Mouse (Mus musculus): ENCODE measurements around the gene Speer4f2. TPM values are rescaled to one million over a fixed set of nuclear protein-coding genes. Genes with fewer than 3 reads are reported as not detected.
A peak's percentile ranks its signal among the peaks of the same experiment; 100 is the strongest.

Gene Speer4f2
- polyA plus RNA-seq, 1 experiment from 2014 or later: not detected

DNA sequence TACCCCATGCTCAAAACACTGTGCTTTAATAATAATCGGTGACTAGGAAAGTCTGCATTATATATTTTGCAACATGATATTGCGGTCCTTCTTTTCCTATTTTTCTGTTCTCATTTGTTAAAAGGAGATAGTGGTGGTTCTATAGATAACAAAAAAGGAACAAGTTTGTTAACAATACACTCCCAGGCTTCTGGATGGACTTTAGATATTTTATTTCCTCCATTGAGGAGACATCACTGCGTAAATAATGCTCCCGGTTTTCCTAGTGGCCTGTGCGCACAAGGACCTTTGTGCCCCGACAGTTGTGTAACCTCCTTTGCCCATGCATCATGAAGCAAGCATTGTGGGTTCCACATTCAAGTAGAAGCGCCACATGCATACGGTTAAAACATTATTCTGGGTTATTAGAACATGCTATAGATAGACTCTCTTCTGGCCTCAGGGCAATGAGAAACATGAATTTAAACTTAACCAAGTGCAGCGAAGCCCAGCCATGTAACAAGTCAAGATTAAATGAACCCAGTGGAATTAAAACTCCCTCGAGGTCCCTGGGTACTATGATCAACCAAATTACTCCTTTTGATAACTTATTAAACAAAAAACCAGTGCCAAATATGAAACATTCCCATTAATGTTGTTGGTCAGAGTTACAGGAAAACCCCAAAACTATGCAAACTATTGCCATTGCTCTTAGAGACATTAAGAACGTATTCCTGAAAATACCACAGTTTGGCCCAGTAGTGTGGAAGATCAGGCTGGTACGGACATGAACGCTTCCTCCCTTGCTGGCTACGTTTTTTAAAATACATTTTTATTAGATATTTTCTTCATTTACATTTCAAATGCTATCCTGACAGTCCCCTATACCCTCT lies 28.5 kb downstream of the Speer4f2 start:
- no peaks in the 10 kb centered on the region for H3K36me3 ChIP-seq (ENCODE audit: control insufficient read depth, insufficient read depth, low read length)

GRCm38 (mm10) chr5:17402330-17403125 lies 29.5 kb downstream of the Speer4f2 start:
- no peaks in the 10 kb centered on the region for H3K27me3 ChIP-seq (replicated peaks; ENCODE audit: control insufficient read depth, insufficient read depth, low read length)
- no peaks in the 10 kb centered on the region for H3K36me3 ChIP-seq (ENCODE audit: control insufficient read depth, insufficient read depth, low read length)
- no peak overlapping the region for H3K9ac ChIP-seq (ENCODE audit: low read depth, low read length)
- 41% methylated on average over 4 of the region's 4 CpGs for WGBS
- H3K4me1 ChIP-seq (replicated peaks; ENCODE audit: control insufficient read depth, insufficient read depth, low read length): no peaks in the 10 kb centered on the region
- H3K9me3 ChIP-seq (ENCODE audit: control insufficient read depth, low read length): no peaks in the 10 kb centered on the region
- no peak overlapping the region for H3K4me3 ChIP-seq (ENCODE audit: low read depth, low read length)
- H3K27ac ChIP-seq (ENCODE audit: low read depth, low read length): no peak overlapping the region
- DNase-seq (ENCODE audit: low spot score) (no peak), ATAC-seq (replicated peaks; ENCODE audit: low FRiP score) (peak; percentile 88)
- no peak overlapping the region for H3K4me2 ChIP-seq

More for the DNA sequence above, 28.5 kb downstream of the Speer4f2 start:
- no peak overlapping the region for H3K27ac ChIP-seq (ENCODE audit: low read depth, low read length)
- ATAC-seq (replicated peaks; ENCODE audit: low FRiP score): no peak
- no peaks in the 10 kb centered on the region for H3K4me1 ChIP-seq (replicated peaks; ENCODE audit: control insufficient read depth, insufficient read depth, low read length)
- H3K4me3 ChIP-seq (ENCODE audit: low read depth, low read length): no peak overlapping the region
- H3K4me2 ChIP-seq: no peak overlapping the region
- DNase-seq (ENCODE audit: low spot score): no peak
- 85% methylated on average over 14 of the region's 14 CpGs for WGBS
- no peak overlapping the region for H3K9ac ChIP-seq (ENCODE audit: low read depth, low read length)
- no peaks in the 10 kb centered on the region for H3K9me3 ChIP-seq (ENCODE audit: control insufficient read depth, low read length)
- no peaks in the 10 kb centered on the region for H3K27me3 ChIP-seq (replicated peaks; ENCODE audit: control insufficient read depth, insufficient read depth, low read length)

- ATAC-seq (replicated peaks; ENCODE audit: low FRiP score): no peak
- no peak for DNase-seq (ENCODE audit: low spot score)
- H3K27ac ChIP-seq (ENCODE audit: low read depth, low read length): no peak overlapping the region
- H3K36me3 ChIP-seq (ENCODE audit: control insufficient read depth, insufficient read depth, low read length): no peaks in the 10 kb centered on the region
- no peaks in the 10 kb centered on the region for H3K4me1 ChIP-seq (replicated peaks; ENCODE audit: control insufficient read depth, insufficient read depth, low read length)
- no peak overlapping the region for H3K4me3 ChIP-seq (ENCODE audit: low read depth, low read length)
- H3K4me2 ChIP-seq: no peak overlapping the region
- no peak overlapping the region for H3K9ac ChIP-seq (ENCODE audit: low read depth, low read length)
- H3K27me3 ChIP-seq (replicated peaks; ENCODE audit: control insufficient read depth, insufficient read depth, low read length): no peaks in the 10 kb centered on the region
- H3K9me3 ChIP-seq (ENCODE audit: control insufficient read depth, low read length): no peaks in the 10 kb centered on the region
Measured at GRCm38 (mm10) chr5:17403584-17403983, 30.6 kb downstream of the Speer4f2 start.

- H3K27me3 ChIP-seq (replicated peaks; ENCODE audit: control insufficient read depth, insufficient read depth, low read length): no peaks in the 10 kb centered on the region
- DNase-seq (ENCODE audit: low spot score): no peak
- no peak overlapping the region for H3K9ac ChIP-seq (ENCODE audit: low read depth, low read length)
- no peak overlapping the region for H3K27ac ChIP-seq (ENCODE audit: low read depth, low read length)
- WGBS: 55% methylated on average over 4 of the region's 4 CpGs
- no peaks in the 10 kb centered on the region for H3K9me3 ChIP-seq (ENCODE audit: control insufficient read depth, low read length)
- no peaks in the 10 kb centered on the region for H3K36me3 ChIP-seq (ENCODE audit: control insufficient read depth, insufficient read depth, low read length)
- no peak overlapping the region for H3K4me2 ChIP-seq
- ATAC-seq (replicated peaks; ENCODE audit: low FRiP score): no peak
- no peak overlapping the region for H3K4me3 ChIP-seq (ENCODE audit: low read depth, low read length)
- H3K4me1 ChIP-seq (replicated peaks; ENCODE audit: control insufficient read depth, insufficient read depth, low read length): no peaks in the 10 kb centered on the region
Measured at GRCm38 (mm10) chr5:17408924-17409660, 36.1 kb downstream of the Speer4f2 start.

DNA sequence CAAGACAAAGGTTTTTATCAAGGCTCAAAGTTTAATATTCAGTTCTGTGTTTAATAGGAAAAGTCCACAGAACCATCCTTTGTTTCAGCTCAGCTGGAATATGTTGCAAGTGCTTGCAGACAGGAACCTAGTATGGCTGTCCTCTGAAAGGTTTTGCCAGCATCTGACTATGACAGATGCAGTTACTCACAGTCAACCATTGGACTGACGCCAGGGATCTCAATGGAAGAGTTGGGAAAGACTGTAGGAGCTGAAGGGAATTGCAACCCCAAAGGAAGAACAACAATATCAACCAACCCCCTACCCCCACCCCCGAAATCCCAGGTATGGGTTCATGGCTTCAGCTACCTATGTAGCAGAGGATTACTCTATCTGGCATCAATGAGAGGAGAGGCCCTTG lies 44.2 kb downstream of the Speer4f2 start:
- Histone ChIP-seq H3K4me1 (replicated peaks; ENCODE audit: control insufficient read depth, insufficient read depth, low read length) (no peaks in the 10 kb centered on the region), H3K36me3 (ENCODE audit: control insufficient read depth, insufficient read depth, low read length) (no peaks in the 10 kb centered on the region), H3K9ac (ENCODE audit: low read depth, low read length) (no peak overlapping the region), H3K27me3 (replicated peaks; ENCODE audit: control insufficient read depth, insufficient read depth, low read length) (no peaks in the 10 kb centered on the region), H3K4me2 (no peak overlapping the region), H3K27ac (ENCODE audit: low read depth, low read length) (no peak overlapping the region), H3K4me3 (ENCODE audit: low read depth, low read length) (no peak overlapping the region), H3K9me3 (ENCODE audit: control insufficient read depth, low read length) (no peaks in the 10 kb centered on the region)
- ATAC-seq (replicated peaks; ENCODE audit: low FRiP score): no peak
- DNase-seq (ENCODE audit: low spot score): no peak
- 77% methylated on average over 2 of the region's 2 CpGs for WGBS

DNA sequence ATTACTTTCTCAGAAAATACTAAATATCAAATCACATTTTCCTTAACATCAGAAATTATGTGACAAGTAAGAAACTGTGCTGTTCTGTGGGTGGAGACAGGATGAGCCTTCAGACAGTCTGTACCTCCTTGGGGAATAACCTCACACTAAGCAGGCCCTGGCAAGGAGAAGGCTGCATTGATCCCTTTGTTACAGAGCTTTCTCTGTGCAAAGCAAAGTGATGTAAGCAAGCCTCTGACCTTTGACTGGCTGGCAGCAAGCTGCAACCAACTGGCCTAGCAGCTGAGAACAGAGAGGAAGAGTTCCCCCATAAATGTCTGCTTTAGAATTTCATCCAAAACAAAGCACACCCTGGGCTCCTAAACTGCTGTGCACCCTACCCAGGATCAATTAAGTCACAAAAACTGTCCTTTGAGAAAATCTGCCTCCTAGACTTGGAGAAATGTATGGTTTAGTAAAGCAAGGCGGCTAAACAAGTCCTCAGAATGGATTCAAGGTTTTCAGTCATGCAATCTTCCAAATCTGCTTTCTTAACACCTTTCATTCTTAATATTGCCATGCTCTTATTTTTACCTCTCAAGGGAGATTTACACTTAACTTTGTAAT lies 46.3 kb downstream of the Speer4f2 start:
- H3K9ac ChIP-seq (ENCODE audit: low read depth, low read length): no peak overlapping the region
- no peak overlapping the region for H3K27ac ChIP-seq (ENCODE audit: low read depth, low read length)
- WGBS: 84% methylated on average over 1 of the region's 1 CpGs

GRCm38 (mm10) chr5:17419921-17420320 lies 46.9 kb downstream of the Speer4f2 start:
- H3K4me3 ChIP-seq (ENCODE audit: low read depth, low read length): no peak overlapping the region
- no peaks in the 10 kb centered on the region for H3K4me1 ChIP-seq (replicated peaks; ENCODE audit: control insufficient read depth, insufficient read depth, low read length)
- H3K9me3 ChIP-seq (ENCODE audit: control insufficient read depth, low read length): no peaks in the 10 kb centered on the region
- DNase-seq (ENCODE audit: low spot score): no peak
- no peak overlapping the region for H3K4me2 ChIP-seq
- no peak overlapping the region for H3K9ac ChIP-seq (ENCODE audit: low read depth, low read length)
- no peaks in the 10 kb centered on the region for H3K36me3 ChIP-seq (ENCODE audit: control insufficient read depth, insufficient read depth, low read length)
- ATAC-seq (replicated peaks; ENCODE audit: low FRiP score): no peak
- no peak overlapping the region for H3K27ac ChIP-seq (ENCODE audit: low read depth, low read length)
- no peaks in the 10 kb centered on the region for H3K27me3 ChIP-seq (replicated peaks; ENCODE audit: control insufficient read depth, insufficient read depth, low read length)

More for the DNA sequence above, 46.3 kb downstream of the Speer4f2 start:
- Histone ChIP-seq H3K4me1 (replicated peaks; ENCODE audit: control insufficient read depth, insufficient read depth, low read length) (no peaks in the 10 kb centered on the region), H3K36me3 (ENCODE audit: control insufficient read depth, insufficient read depth, low read length) (no peaks in the 10 kb centered on the region), H3K27me3 (replicated peaks; ENCODE audit: control insufficient read depth, insufficient read depth, low read length) (no peaks in the 10 kb centered on the region), H3K9me3 (ENCODE audit: control insufficient read depth, low read length) (no peaks in the 10 kb centered on the region), H3K4me3 (ENCODE audit: low read depth, low read length) (no peak overlapping the region), H3K4me2 (no peak overlapping the region)
- no peak for DNase-seq (ENCODE audit: low spot score)
- no peak for ATAC-seq (replicated peaks; ENCODE audit: low FRiP score)

- Histone ChIP-seq H3K4me3 (ENCODE audit: low read depth, low read length) (no peak overlapping the region), H3K4me1 (replicated peaks; ENCODE audit: control insufficient read depth, insufficient read depth, low read length) (no peaks in the 10 kb centered on the region), H3K27me3 (replicated peaks; ENCODE audit: control insufficient read depth, insufficient read depth, low read length) (no peaks in the 10 kb centered on the region), H3K9me3 (ENCODE audit: control insufficient read depth, low read length) (no peaks in the 10 kb centered on the region), H3K4me2 (no peak overlapping the region), H3K27ac (ENCODE audit: low read depth, low read length) (no peak overlapping the region), H3K9ac (ENCODE audit: low read depth, low read length) (no peak overlapping the region), H3K36me3 (ENCODE audit: control insufficient read depth, insufficient read depth, low read length) (no peaks in the 10 kb centered on the region)
- ATAC-seq (replicated peaks; ENCODE audit: low FRiP score): no peak
- no peak for DNase-seq (ENCODE audit: low spot score)
- 72% methylated on average over 1 of the region's 1 CpGs for WGBS
Measured at GRCm38 (mm10) chr5:17422225-17422624, 49.2 kb downstream of the Speer4f2 start.

All from liver, embryonic 11.5 days (tissue).